In the genomic region with DNA sequence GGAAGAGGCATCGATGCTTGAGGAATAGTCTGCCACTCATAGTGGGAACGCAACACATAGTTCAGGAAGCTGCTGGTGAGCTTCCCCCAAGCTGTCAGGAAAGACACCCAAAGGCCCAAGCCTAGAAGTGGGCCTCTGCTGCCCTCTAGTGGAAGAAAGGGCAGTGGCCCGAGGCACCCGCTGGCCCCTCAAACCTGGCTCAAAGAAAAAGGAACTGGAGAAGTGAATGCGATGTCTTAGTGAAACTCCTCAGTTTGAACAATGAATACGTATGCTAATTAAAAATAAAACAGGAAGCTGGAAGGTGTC, we compare ENCODE assay signal across 9 mouse cellular contexts. TPM values are rescaled to one million over a fixed set of nuclear protein-coding genes. Genes with fewer than 3 reads are reported as not detected.
DNase-seq lines count a peak whose midpoint lies in the region; ATAC-seq lines count a peak whose summit lies in the region.
"Had no signal": no experiment of that assay in that cellular context is flagged by ENCODE, and none has a peak within 500 bp of the region (broad histone marks: within the 10 kb centered on the region; RNA-seq: fewer than 3 reads in every experiment).

No protein-coding gene starts in this region.

- peaks cover 38% of the 10 kb centered on the region for H3K27me3 ChIP-seq in heart, embryonic 13.5 days (replicated peaks)
- peaks cover 4% of the 10 kb centered on the region; the same call in 1 of the 2 replicates for H3K27me3 ChIP-seq in neural tube, embryonic 15.5 days (replicated peaks)

- no peaks in the 10 kb centered on the region for H3K36me3 ChIP-seq in heart, embryonic 13.5 days
- no peaks in the 10 kb centered on the region for H3K36me3 ChIP-seq in neural tube, embryonic 15.5 days

- peak overlapping the region; percentile 59 for H3K4me2 ChIP-seq in heart, embryonic 13.5 days
- H3K4me2 ChIP-seq in neural tube, embryonic 15.5 days, result peak overlapping the region; percentile 44

- peak; percentile 33 for ATAC-seq in CD4-positive, CD25-positive, alpha-beta regulatory T cell, adult 4 months
- ATAC-seq in erythroid progenitor cell, adult 5-6 weeks (replicated peaks; ENCODE audit: low FRiP score, poor library complexity, severe bottlenecking), result peak; percentile 56; the same call in 1 of the 2 replicates
- no peak for ATAC-seq in heart, embryonic 13.5 days (ENCODE audit: extremely low read depth, insufficient number of reproducible peaks, low FRiP score, low TSS enrichment)
- ATAC-seq in neural tube, embryonic 15.5 days (ENCODE audit: low FRiP score), result peak; percentile 56; the same call in 1 of the 2 replicates

- H3K27ac ChIP-seq in heart, embryonic 13.5 days (replicated peaks), result no peak overlapping the region
- H3K27ac ChIP-seq in neural tube, embryonic 15.5 days (replicated peaks), result no peak overlapping the region
- H3K27ac ChIP-seq: macrophage had no signal

- peak overlapping the region; percentile 29 for H3K4me3 ChIP-seq in heart, embryonic 13.5 days
- H3K4me3 ChIP-seq in neural tube, embryonic 15.5 days (replicated peaks), result no peak overlapping the region

- 4% methylated on average over 6 of the region's 6 CpGs for WGBS in heart, embryonic 13.5 days
- 6% methylated on average over 6 of the region's 6 CpGs for WGBS in neural tube, embryonic 15.5 days

- no peaks in the 10 kb centered on the region for H3K9me3 ChIP-seq in heart, embryonic 13.5 days
- H3K9me3 ChIP-seq in neural tube, embryonic 15.5 days (replicated peaks), result no peaks in the 10 kb centered on the region

- H3K9ac ChIP-seq in heart, embryonic 13.5 days, result 0 out of 2 replicates have a peak overlapping the region, but pooled peaks have one; percentile 5
- no peak overlapping the region; the same call in 1 of the 2 replicates for H3K9ac ChIP-seq in neural tube, embryonic 15.5 days (replicated peaks)

- H3K4me1 ChIP-seq in heart, embryonic 13.5 days, result peaks cover 17% of the 10 kb centered on the region
- H3K4me1 ChIP-seq in neural tube, embryonic 15.5 days, result peaks cover 13% of the 10 kb centered on the region

- peak; percentile 60 for DNase-seq in brain, embryonic 18.5 days (ENCODE audit: low read depth, low spot score)
- DNase-seq in kidney, postnatal 36 days, result peak; percentile 86 to 92
- peak; percentile 84 to 85 for DNase-seq in lung, adult 18-20 months
- peak; percentile 91 for DNase-seq in testis, postnatal 10 days (ENCODE audit: low spot score)

RNA-seq across cellular contexts. Expression of gene Armc12, which starts 2.6 kb away (rescaled TPM):
- polyA plus RNA-seq in CD4-positive, CD25-positive, alpha-beta regulatory T cell, adult 4 months (2017; shearing (Covaris generic)), result not detected
- total RNA-seq in erythroid progenitor cell, adult 5-6 weeks (2015; ENCODE audit: low replicate concordance), result not detected in 2 replicates
- total RNA-seq in erythroid progenitor cell, adult 5-6 weeks (2017; ENCODE audit: low replicate concordance), result not detected in 2 replicates
- not detected in 2 replicates for polyA plus RNA-seq in heart, embryonic 13.5 days (2015; fragmentation: Nextera tagmentation; extraction: Ambion mirVana)
- polyA plus RNA-seq in neural tube, embryonic 15.5 days (2015; fragmentation: Nextera tagmentation; extraction: Ambion mirVana), result not detected in 2 replicates
- polyA plus RNA-seq: macrophage had no signal

RNA-seq across cellular contexts. Expression of gene Fkbp5, which starts 10.7 kb away (rescaled TPM):
- polyA plus RNA-seq in CD4-positive, CD25-positive, alpha-beta regulatory T cell, adult 4 months (2017; shearing (Covaris generic)), result 10 to 100 TPM; 17.4 to 17.8 TPM
- 5.9 and 6.8 TPM in 2 replicates for total RNA-seq in erythroid progenitor cell, adult 5-6 weeks (2015; ENCODE audit: low replicate concordance)
- total RNA-seq in erythroid progenitor cell, adult 5-6 weeks (2017; ENCODE audit: low replicate concordance), result 7.6 and 10.6 TPM in 2 replicates
- polyA plus RNA-seq in heart, embryonic 13.5 days (2015; fragmentation: Nextera tagmentation; extraction: Ambion mirVana), result 11.8 and 12.1 TPM in 2 replicates
- 27.2 and 51.1 TPM in 2 replicates for polyA plus RNA-seq in neural tube, embryonic 15.5 days (2015; fragmentation: Nextera tagmentation; extraction: Ambion mirVana)

RNA-seq across cellular contexts. Expression of gene Clpsl2, which starts 21.2 kb away (rescaled TPM):
- polyA plus RNA-seq in CD4-positive, CD25-positive, alpha-beta regulatory T cell, adult 4 months (2017; shearing (Covaris generic)), result not detected
- total RNA-seq in erythroid progenitor cell, adult 5-6 weeks (2015; ENCODE audit: low replicate concordance), result not detected in 2 replicates
- not detected in 2 replicates for total RNA-seq in erythroid progenitor cell, adult 5-6 weeks (2017; ENCODE audit: low replicate concordance)
- not detected in 2 replicates for polyA plus RNA-seq in heart, embryonic 13.5 days (2015; fragmentation: Nextera tagmentation; extraction: Ambion mirVana)
- not detected in 2 replicates for polyA plus RNA-seq in neural tube, embryonic 15.5 days (2015; fragmentation: Nextera tagmentation; extraction: Ambion mirVana)
- polyA plus RNA-seq: macrophage had no signal

RNA-seq across cellular contexts. Expression of gene Clps, which starts 32.6 kb away (rescaled TPM):
- polyA plus RNA-seq in CD4-positive, CD25-positive, alpha-beta regulatory T cell, adult 4 months (2017; shearing (Covaris generic)), result not detected
- total RNA-seq in erythroid progenitor cell, adult 5-6 weeks (2015; ENCODE audit: low replicate concordance), result not detected in 2 replicates
- total RNA-seq in erythroid progenitor cell, adult 5-6 weeks (2017; ENCODE audit: low replicate concordance), result not detected in 2 replicates
- polyA plus RNA-seq in heart, embryonic 13.5 days (2015; fragmentation: Nextera tagmentation; extraction: Ambion mirVana), result 0.25 and 2.0 TPM in 2 replicates
- 20.5 TPM in 1 of 2 replicates, not detected in the other for polyA plus RNA-seq in neural tube, embryonic 15.5 days (2015; fragmentation: Nextera tagmentation; extraction: Ambion mirVana)
- polyA plus RNA-seq: macrophage had no signal

RNA-seq across cellular contexts. Expression of gene Lhfpl5, which starts 47.4 kb away (rescaled TPM):
- polyA plus RNA-seq in CD4-positive, CD25-positive, alpha-beta regulatory T cell, adult 4 months (2017; shearing (Covaris generic)), result 1 to 10 TPM; 1.1 to 1.3 TPM
- total RNA-seq in erythroid progenitor cell, adult 5-6 weeks (2015; ENCODE audit: low replicate concordance), result not detected in 2 replicates
- total RNA-seq in erythroid progenitor cell, adult 5-6 weeks (2017; ENCODE audit: low replicate concordance), result not detected in 2 replicates
- 0.22 and 0.43 TPM in 2 replicates for polyA plus RNA-seq in heart, embryonic 13.5 days (2015; fragmentation: Nextera tagmentation; extraction: Ambion mirVana)
- 17.5 and 20.2 TPM in 2 replicates for polyA plus RNA-seq in neural tube, embryonic 15.5 days (2015; fragmentation: Nextera tagmentation; extraction: Ambion mirVana)
- polyA plus RNA-seq: macrophage had no signal
